Mouse (Mus musculus) limb, embryonic 15.5 days (tissue): ENCODE results near the gene Timm8a1. TPM values are rescaled to one million over a fixed set of nuclear protein-coding genes. Genes with fewer than 3 reads are reported as not detected.

ENCODE experiments used
- ATAC-seq: fragments of 200-750 bp; cut with Nextera tagmentation; 2 replicates; pipeline ENCODE4 v1.8.0; 2017; ENCODE audit warnings: low read depth, moderate TSS enrichment; ENCODE audit not compliant: insufficient number of reproducible peaks, low FRiP score, low TSS enrichment
- H3K27ac ChIP-seq: fragments of 300-500 bp; sonication (generic); 2 replicates; pipeline ENCODE4 v1.5.1; 2015; ENCODE audit warnings: moderate library complexity, mild to moderate bottlenecking, inconsistent platforms
- H3K27me3 ChIP-seq: fragments of 300-500 bp; sonication (generic); 2 replicates; pipeline ENCODE4 v1.6.1; 2015; ENCODE audit warnings: inconsistent platforms
- H3K36me3 ChIP-seq: fragments of 300-500 bp; sonication (generic); 2 replicates; pipeline ENCODE4 v1.6.1; 2015; ENCODE audit warnings: inconsistent platforms
- H3K4me1 ChIP-seq: fragments of 300-500 bp; sonication (generic); 2 replicates; pipeline ENCODE4 v1.6.1; 2015; ENCODE audit warnings: inconsistent platforms
- H3K4me2 ChIP-seq: fragments of 300-500 bp; sonication (generic); 2 replicates; pipeline ENCODE4 v1.6.1; 2015; ENCODE audit warnings: mild to moderate bottlenecking, inconsistent platforms
- H3K4me3 ChIP-seq: fragments of 300-500 bp; sonication (generic); 2 replicates; pipeline ENCODE4 v1.5.1; 2015; ENCODE audit warnings: mild to moderate bottlenecking, inconsistent platforms
- H3K9ac ChIP-seq: fragments of 300-500 bp; sonication (generic); 2 replicates; pipeline ENCODE4 v1.6.1; 2015; ENCODE audit warnings: inconsistent platforms
- H3K9me3 ChIP-seq: fragments of 300-500 bp; sonication (generic); 2 replicates; pipeline ENCODE4 v1.6.1; 2016; ENCODE audit warnings: inconsistent platforms
- WGBS: fragments of 180-500 bp; shearing (Covaris S2); methylation state at CpG from one replicate; pipeline ENCODE4 v1.1.7; 2015; 5-methylcytosine and 5-hydroxymethylcytosine counted together
- polyA plus RNA-seq: library from polyadenylated mRNA; unstranded; fragments of >200 nt; fragmentation: Nextera tagmentation; extraction: Ambion mirVana; gene quantifications from 2 replicates; pipeline ENCODE4 v1.2.1, GENCODE M21; 2015

Gene Timm8a1
- 64.1 and 67.9 TPM in 2 replicates for polyA plus RNA-seq

DNA sequence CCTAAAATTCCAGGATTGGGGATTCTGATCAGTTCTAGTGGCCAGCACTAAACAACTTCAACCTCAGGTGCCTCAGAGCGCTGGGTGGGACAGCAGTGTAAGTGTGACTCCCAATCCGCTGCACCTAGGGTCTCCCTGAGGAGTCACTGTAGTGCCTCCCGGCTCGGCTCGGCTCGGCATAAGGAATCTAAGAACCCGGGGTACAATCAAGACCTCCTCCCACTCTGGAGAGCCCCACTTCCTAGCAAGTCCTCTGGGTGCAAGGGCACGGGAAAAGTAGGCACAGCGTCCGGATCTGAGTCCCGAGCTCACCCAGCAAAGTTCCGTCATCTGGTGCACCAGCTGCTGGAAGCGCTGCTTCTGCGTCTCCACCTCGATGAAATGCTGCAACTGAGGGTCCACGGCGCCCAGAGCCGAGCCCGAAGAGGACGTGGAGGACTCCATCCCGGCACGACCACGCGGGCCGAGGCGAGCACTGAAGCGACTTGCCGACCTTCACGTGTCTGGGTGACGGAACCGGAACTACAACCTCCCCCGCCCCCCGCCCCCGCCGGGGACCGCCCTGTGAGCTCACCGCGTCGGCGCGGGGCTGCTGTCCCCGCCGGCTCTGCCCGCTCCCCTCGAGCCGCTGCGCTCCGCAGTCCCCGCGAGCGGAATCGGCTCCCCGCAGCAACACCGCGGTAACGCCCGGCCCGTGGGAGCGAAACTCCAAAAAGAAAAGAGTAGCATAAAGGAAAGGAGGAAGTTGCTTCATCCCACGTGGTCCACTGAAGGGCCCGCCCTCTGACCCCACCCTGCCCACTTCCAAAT lies at the start of gene Timm8a1:
Gene Timm8a1 (minus strand): TSS at position 721 of the 810 bp plus-strand sequence.
- 9% methylated on average over 50 of the region's 61 CpGs for WGBS

DNA sequence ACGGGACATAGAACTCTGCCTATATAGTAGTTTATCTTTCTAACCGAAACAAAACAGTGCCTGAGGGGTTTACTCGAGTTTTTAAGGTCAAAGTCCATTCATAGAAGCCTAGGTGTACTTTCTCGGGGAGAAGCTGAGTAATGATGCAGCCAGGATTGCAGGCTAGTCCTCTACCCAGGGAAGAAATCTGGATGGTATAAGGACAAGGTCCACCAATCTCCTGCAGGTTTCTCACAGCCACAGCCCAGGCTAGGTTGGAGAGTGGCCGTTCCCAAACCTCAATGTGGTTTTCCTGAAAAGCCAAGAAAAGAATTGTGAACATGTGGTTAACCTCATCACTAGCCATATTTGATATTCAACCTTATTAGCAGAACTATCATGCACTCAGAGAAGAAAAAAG lies 48.2 kb upstream of the Timm8a1 start:
- 49% methylated on average over 5 of the region's 5 CpGs for WGBS
- Histone ChIP-seq H3K4me1 (no peaks in the 10 kb centered on the region), H3K9ac (no peak overlapping the region), H3K36me3 (peaks cover 8% of the 10 kb centered on the region; the same call in 1 of the 2 replicates), H3K9me3 (no peaks in the 10 kb centered on the region), H3K4me3 (no peak overlapping the region), H3K4me2 (no peak overlapping the region), H3K27ac (no peak overlapping the region), H3K27me3 (no peaks in the 10 kb centered on the region)
- no peak for ATAC-seq

More for the DNA sequence above, at the start of gene Timm8a1:
- Histone ChIP-seq H3K9me3 (no peaks in the 10 kb centered on the region), H3K27me3 (no peaks in the 10 kb centered on the region), H3K27ac (peak within 1 kb of the TSS; percentile 89), H3K9ac (peak within 1 kb of the TSS; percentile 33; the same call in 1 of the 2 replicates), H3K4me3 (peak within 1 kb of the TSS; percentile 53), H3K4me2 (peak within 1 kb of the TSS; percentile 50), H3K4me1 (no peaks in the 10 kb centered on the region), H3K36me3 (0 out of 2 replicates have a peak, but pooled peaks cover 2% of the 10 kb centered on the region)
- ATAC-seq = peak; percentile 85

- H3K27ac ChIP-seq = no peak overlapping the region
- no peak overlapping the region for H3K9ac ChIP-seq
- H3K36me3 ChIP-seq = peaks cover 8% of the 10 kb centered on the region; the same call in 1 of the 2 replicates
- no peaks in the 10 kb centered on the region for H3K27me3 ChIP-seq
- H3K4me1 ChIP-seq = no peaks in the 10 kb centered on the region
- no peaks in the 10 kb centered on the region for H3K9me3 ChIP-seq
- no peak for ATAC-seq
- WGBS = 83% methylated on average over 3 of the region's 3 CpGs
- H3K4me2 ChIP-seq = no peak overlapping the region
- no peak overlapping the region for H3K4me3 ChIP-seq
These were observed 47.3 kb upstream of the Timm8a1 start for GRCm38 (mm10) chrX:134588997-134589396.

- no peak overlapping the region for H3K27ac ChIP-seq
- H3K4me1 ChIP-seq = no peaks in the 10 kb centered on the region
- no peak overlapping the region for H3K4me2 ChIP-seq
- 78% methylated on average over 4 of the region's 4 CpGs for WGBS
- H3K36me3 ChIP-seq = peaks cover 8% of the 10 kb centered on the region; the same call in 1 of the 2 replicates
- H3K9me3 ChIP-seq = no peaks in the 10 kb centered on the region
- H3K4me3 ChIP-seq = no peak overlapping the region
- H3K9ac ChIP-seq = no peak overlapping the region
- no peaks in the 10 kb centered on the region for H3K27me3 ChIP-seq
- no peak for ATAC-seq
These were observed 46.6 kb upstream of the Timm8a1 start for GRCm38 (mm10) chrX:134588261-134588660.

DNA sequence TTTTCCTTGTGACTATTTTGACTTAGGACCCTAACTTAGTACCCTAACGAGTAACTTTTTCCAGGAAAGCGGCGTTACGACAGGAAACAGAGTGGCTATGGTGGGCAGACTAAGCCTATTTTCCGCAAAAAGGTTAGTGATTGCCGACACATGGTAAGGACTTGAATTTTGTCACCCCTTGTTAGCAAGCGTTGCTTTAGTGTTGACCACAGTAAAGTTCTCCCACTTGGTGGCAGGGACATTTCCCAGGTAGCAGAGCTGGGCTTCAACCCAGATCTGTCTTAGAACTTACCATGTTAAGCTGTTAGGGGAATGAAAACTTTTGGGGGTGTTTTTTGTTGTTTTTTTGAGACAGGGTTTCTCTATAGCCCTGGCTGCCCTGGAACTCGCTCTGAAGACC lies 44.8 kb upstream of the Timm8a1 start:
- Histone ChIP-seq H3K9me3 (no peaks in the 10 kb centered on the region), H3K36me3 (peaks cover 8% of the 10 kb centered on the region; the same call in 1 of the 2 replicates), H3K27ac (0 out of 2 replicates have a peak overlapping the region, but pooled peaks have one; percentile 90), H3K27me3 (no peaks in the 10 kb centered on the region; the same call in 1 of the 2 replicates), H3K9ac (peak overlapping the region; percentile 40; the same call in 1 of the 2 replicates), H3K4me3 (peak overlapping the region; percentile 48), H3K4me2 (peak overlapping the region; percentile 44), H3K4me1 (no peaks in the 10 kb centered on the region)
- ATAC-seq = no peak
- WGBS = 46% methylated on average over 8 of the region's 8 CpGs

- peak within 1 kb of the TSS; percentile 44 for H3K4me2 ChIP-seq
- peak within 1 kb of the TSS; percentile 48 for H3K4me3 ChIP-seq
- no peaks in the 10 kb centered on the region; the same call in 1 of the 2 replicates for H3K27me3 ChIP-seq
- H3K9me3 ChIP-seq = no peaks in the 10 kb centered on the region
- WGBS = 15% methylated on average over 45 of the region's 45 CpGs
- H3K27ac ChIP-seq = peak within 1 kb of the TSS; percentile 90
- peaks cover 8% of the 10 kb centered on the region; the same call in 1 of the 2 replicates for H3K36me3 ChIP-seq
- no peaks in the 10 kb centered on the region for H3K4me1 ChIP-seq
- peak within 1 kb of the TSS; percentile 40 for H3K9ac ChIP-seq
- peak; percentile 94 for ATAC-seq
These were observed 43.7 kb upstream of the Timm8a1 start, which contains the start of gene Rpl36a for GRCm38 (mm10) chrX:134585103-134586002. Rpl36a (plus strand) TSS chrX:134585654.

DNA sequence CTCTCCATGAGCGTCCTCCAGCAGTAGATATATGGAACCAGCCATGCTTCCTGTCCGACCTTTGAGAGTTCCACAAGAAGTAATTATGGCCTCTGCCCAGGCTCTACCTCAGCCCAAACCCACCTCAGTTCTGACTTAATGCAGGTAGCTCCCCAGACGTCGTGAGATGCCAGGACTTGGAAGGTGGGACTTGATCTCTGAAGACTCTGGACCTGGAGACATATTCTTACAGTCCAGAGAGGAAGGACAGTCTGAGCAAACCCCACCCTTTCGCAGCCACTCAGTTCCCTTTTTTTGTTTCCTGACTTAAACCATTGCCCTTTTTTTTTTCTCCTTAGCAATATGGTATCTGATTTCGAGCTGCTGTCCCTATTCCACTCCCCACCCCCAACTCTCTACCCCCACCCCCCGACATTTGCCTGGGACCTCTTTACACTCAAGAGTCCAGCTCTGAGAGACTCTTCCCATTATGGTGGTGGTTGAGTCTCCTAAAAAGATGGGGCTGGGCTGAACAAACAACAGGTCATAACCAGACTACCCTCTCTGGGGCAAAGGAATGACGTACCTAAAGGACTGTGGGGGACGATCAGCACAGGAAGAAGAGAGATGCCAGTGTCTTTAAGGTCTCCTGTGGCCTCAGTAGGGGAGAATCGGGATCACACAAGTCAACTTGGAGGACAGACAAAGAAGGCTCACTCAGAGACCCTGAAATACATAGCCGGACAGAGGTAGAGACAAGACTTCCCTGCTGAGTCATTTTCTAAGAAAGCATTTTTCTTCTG lies 41.4 kb upstream of the Timm8a1 start, which contains the start of gene Btk:
Gene Btk (minus strand): TSS at position 683 of the 782 bp plus-strand sequence.
- WGBS = 81% methylated on average over 11 of the region's 11 CpGs
- no peak for ATAC-seq
- no peaks in the 10 kb centered on the region; the same call in 1 of the 2 replicates for H3K27me3 ChIP-seq

DNA sequence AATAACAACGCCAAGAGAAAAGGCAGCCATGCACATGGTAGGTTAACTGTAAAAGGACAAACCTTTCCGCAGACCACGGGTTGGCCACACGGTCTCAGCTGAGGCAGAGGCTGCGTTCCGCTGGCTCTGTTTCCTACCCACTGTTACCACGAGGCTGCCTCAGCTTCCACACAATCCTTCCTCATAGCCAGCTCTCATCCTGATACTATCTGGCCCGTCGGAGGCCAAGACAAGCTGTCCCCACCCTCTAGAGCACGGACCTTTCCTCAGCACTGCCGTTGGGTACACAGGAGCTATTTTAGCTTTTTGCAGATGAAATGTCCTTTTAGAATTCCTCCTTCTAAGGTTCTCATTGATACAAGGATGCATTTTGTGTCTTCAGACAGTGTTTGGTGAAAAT lies 40.6 kb upstream of the Timm8a1 start:
- Histone ChIP-seq H3K27me3 (no peaks in the 10 kb centered on the region; the same call in 1 of the 2 replicates), H3K36me3 (no peaks in the 10 kb centered on the region), H3K9me3 (no peaks in the 10 kb centered on the region), H3K27ac (no peak overlapping the region), H3K4me3 (no peak overlapping the region), H3K9ac (no peak overlapping the region), H3K4me1 (no peaks in the 10 kb centered on the region), H3K4me2 (no peak overlapping the region)
- no peak for ATAC-seq
- WGBS = 79% methylated on average over 11 of the region's 11 CpGs

More for the DNA sequence above, 41.4 kb upstream of the Timm8a1 start, which contains the start of gene Btk:
- Histone ChIP-seq H3K4me1 (no peaks in the 10 kb centered on the region), H3K9ac (no peak within 1 kb of the TSS), H3K4me2 (no peak within 1 kb of the TSS), H3K4me3 (no peak within 1 kb of the TSS), H3K27ac (no peak within 1 kb of the TSS), H3K9me3 (no peaks in the 10 kb centered on the region), H3K36me3 (no peaks in the 10 kb centered on the region)

DNA sequence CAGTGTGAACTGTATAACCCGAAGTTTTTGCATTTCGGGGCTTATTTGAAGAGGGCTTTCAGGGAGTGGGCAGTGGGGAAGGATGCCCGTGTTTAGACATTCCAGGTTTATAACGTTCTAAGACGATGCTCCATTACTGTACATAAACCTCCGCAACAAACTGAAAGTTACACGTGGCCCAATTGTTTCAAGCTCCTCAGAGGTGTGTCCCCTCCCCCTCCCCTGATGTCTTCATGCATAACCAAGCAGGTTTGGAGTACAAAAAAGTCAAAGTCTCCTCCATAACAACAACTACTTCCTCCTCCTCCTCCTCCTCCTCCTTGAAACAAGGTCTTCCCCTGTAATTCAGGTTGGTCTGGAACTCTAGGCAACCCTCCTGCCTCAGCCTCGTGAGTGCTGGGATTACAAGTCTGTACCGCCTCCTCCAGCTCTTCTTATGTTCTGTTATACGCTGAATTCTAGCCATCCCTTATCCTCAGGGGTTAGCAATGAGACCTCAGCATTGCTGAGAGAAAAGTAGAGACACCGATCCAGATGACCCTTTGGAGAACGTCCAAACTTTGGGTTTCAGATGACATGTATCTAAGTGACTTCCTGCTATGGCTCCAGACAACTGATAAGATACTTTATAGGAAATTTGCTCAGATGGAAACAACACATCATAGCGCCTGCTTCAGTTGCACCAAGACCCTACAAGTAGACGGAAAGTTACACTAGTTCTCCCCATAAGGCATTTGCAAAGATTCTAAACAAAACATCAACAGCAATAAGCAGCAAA lies 39.1 kb upstream of the Timm8a1 start:
- WGBS = 82% methylated on average over 14 of the region's 14 CpGs
- ATAC-seq = no peak
- Histone ChIP-seq H3K27ac (no peak overlapping the region), H3K36me3 (no peaks in the 10 kb centered on the region), H3K4me2 (no peak overlapping the region), H3K4me1 (no peaks in the 10 kb centered on the region), H3K9me3 (no peaks in the 10 kb centered on the region), H3K4me3 (no peak overlapping the region), H3K27me3 (no peaks in the 10 kb centered on the region; the same call in 1 of the 2 replicates), H3K9ac (no peak overlapping the region)

DNA sequence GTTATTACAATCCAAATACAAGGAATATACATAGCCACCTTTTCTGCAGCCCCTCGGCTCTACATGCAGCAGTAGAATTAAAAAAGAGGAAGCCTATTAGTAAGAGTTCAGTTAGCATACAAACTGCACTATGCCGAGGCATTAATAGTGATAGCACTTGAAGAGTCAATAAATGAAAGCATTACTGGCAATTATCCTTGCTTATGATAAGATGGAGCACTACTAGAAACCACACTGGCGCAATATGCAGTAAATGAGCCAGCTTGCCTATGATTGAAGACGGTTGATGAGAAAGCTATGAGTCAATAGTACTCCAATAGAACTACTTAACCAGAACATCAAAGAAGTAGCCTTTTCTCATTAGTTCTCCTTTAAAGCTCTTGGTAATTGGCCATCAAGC lies 36.2 kb upstream of the Timm8a1 start:
- WGBS = 76% methylated on average over 4 of the region's 4 CpGs

More for the DNA sequence above, 36.2 kb upstream of the Timm8a1 start:
- no peaks in the 10 kb centered on the region for H3K36me3 ChIP-seq
- H3K27me3 ChIP-seq = no peaks in the 10 kb centered on the region; the same call in 1 of the 2 replicates
- no peak overlapping the region for H3K27ac ChIP-seq
- H3K4me3 ChIP-seq = no peak overlapping the region
- ATAC-seq = no peak
- no peaks in the 10 kb centered on the region for H3K9me3 ChIP-seq
- H3K4me2 ChIP-seq = no peak overlapping the region
- no peak overlapping the region for H3K9ac ChIP-seq
- no peaks in the 10 kb centered on the region for H3K4me1 ChIP-seq
